Mouse (Mus musculus) embryonic facial prominence, embryonic 13.5 days (tissue): ENCODE measurements at regions not wholly inside any gene's neighbourhood (a gene's known extent, or its start where the extent isn't known, plus 50 kb on each side); places are given as distances from the start of the nearest gene placed in this dataset.
"Not testable (repeated sequence)": the region's sequence is repeated elsewhere in the genome, so short reads cannot be mapped to it uniquely, and the experiment has no call there.

Experiments
- ATAC-seq: fragments of 200-750 bp; cut with Nextera tagmentation; 2 replicates; pipeline ENCODE4 v1.8.0; 2017; ENCODE audit warnings: low read depth; ENCODE audit not compliant: insufficient number of reproducible peaks, insufficient read depth, low FRiP score, low TSS enrichment
- H3K27ac ChIP-seq: fragments of 300-500 bp; sonication (generic); 2 replicates; pipeline ENCODE4 v1.5.1; 2015; ENCODE audit warnings: moderate library complexity, mild to moderate bottlenecking, inconsistent platforms
- H3K27me3 ChIP-seq: fragments of 300-500 bp; sonication (generic); 2 replicates; pipeline ENCODE4 v1.6.1; 2015; ENCODE audit warnings: mild to moderate bottlenecking, inconsistent platforms
- H3K36me3 ChIP-seq: fragments of 300-500 bp; sonication (generic); 2 replicates; pipeline ENCODE4 v1.6.1; 2015; ENCODE audit warnings: mild to moderate bottlenecking, inconsistent platforms
- H3K4me1 ChIP-seq: fragments of 300-500 bp; sonication (generic); 2 replicates; pipeline ENCODE4 v1.6.1; 2015; ENCODE audit warnings: inconsistent platforms
- H3K4me2 ChIP-seq: fragments of 300-500 bp; sonication (generic); 2 replicates; pipeline ENCODE4 v1.6.1; 2015; ENCODE audit warnings: moderate library complexity, mild to moderate bottlenecking, inconsistent platforms
- H3K4me3 ChIP-seq: fragments of 300-500 bp; sonication (generic); 2 replicates; pipeline ENCODE4 v1.5.1; 2015; ENCODE audit warnings: mild to moderate bottlenecking, inconsistent platforms
- H3K9ac ChIP-seq: fragments of 300-500 bp; sonication (generic); 2 replicates; pipeline ENCODE4 v1.6.1; 2015; ENCODE audit warnings: mild to moderate bottlenecking, inconsistent platforms
- H3K9me3 ChIP-seq: fragments of 300-500 bp; sonication (generic); 2 replicates; pipeline ENCODE4 v1.6.1; 2016; ENCODE audit warnings: inconsistent platforms
- WGBS: fragments of 180-500 bp; shearing (Covaris S2); methylation state at CpG from one replicate; pipeline ENCODE4 v1.1.7; 2015; ENCODE audit warnings: mixed read lengths; 5-methylcytosine and 5-hydroxymethylcytosine counted together

DNA sequence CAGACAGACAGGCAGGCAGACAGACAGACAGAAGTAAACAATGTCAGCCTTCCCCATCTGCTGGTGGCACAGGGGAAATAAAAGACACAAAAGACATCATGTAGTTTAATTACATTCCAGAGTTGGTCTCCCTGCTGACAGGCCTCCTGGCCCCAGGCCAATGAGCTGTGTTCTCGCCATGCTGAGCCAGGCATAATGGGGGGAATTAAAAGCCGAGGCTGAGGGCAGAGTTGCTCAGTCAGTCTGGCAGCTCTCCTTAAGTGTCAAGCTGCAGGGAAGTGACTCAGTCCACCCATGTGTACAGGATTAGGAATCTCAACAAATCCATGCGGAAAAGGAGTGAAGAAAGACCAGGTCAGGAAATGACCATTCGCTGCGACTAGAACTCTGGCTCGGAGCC lies 214.5 kb upstream of the Castor2 start:
- Histone ChIP-seq H3K4me3 (no peak overlapping the region), H3K27me3 (no peaks in the 10 kb centered on the region), H3K36me3 (no peaks in the 10 kb centered on the region), H3K27ac (peak overlapping the region; percentile 77), H3K4me1 (peaks cover 14% of the 10 kb centered on the region), H3K9me3 (no peaks in the 10 kb centered on the region), H3K9ac (no peak overlapping the region), H3K4me2 (peak overlapping the region; percentile 24)
- peak; percentile 62; the same call in 1 of the 2 replicates for ATAC-seq
- 18% methylated on average over 6 of the region's 6 CpGs for WGBS

DNA sequence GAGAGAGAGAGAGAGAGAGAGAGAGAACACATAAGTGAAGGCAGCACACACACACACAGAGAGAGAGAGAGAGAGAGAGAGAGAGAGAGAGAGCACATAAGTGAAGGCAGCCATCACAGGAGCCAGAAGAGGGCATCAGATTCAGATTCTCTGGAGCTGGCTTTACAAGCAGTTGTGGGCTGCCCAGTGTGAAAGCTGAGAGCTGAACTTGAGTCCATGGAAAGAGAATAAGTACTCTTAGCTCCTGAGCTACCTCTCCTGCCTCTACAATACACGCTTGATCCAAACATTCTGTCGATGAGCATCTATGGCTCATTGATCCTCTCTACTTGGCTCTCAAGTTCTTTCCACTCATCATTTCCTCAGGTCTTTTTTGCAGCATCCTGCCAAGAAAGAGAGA lies 214.9 kb upstream of the Castor2 start:
- no peak for ATAC-seq
- H3K27me3 ChIP-seq: no peaks in the 10 kb centered on the region
- H3K36me3 ChIP-seq: no peaks in the 10 kb centered on the region
- 31% methylated on average over 2 of the region's 2 CpGs for WGBS
- H3K27ac ChIP-seq: peak overlapping the region; percentile 77
- no peaks in the 10 kb centered on the region for H3K9me3 ChIP-seq
- H3K4me1 ChIP-seq: peaks cover 14% of the 10 kb centered on the region
- H3K4me3 ChIP-seq: no peak overlapping the region
- H3K9ac ChIP-seq: no peak overlapping the region
- H3K4me2 ChIP-seq: peak overlapping the region; percentile 24

DNA sequence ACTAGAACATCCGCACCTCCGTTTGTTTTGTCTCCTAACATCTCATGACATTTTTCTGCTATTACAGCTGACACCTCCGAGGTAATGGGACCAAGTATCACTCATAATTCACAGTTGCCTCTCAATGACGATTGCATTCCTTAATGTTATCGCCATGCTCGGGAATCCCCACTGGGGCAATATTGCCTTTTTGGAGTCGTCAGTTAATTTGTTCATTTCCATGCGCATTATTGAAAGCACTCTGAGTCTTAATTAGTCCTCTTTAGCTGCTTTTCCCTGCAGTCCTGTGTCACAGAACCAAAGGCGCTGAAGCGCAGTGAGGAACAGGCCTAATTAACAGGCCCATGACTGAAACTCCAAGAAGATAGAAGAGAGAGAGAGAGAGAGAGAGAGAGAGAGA lies 255.0 kb upstream of the Castor2 start:
- Histone ChIP-seq H3K4me2 (no peak overlapping the region), H3K27ac (no peak overlapping the region), H3K9ac (no peak overlapping the region), H3K4me1 (no peaks in the 10 kb centered on the region), H3K4me3 (no peak overlapping the region), H3K36me3 (no peaks in the 10 kb centered on the region), H3K27me3 (peaks cover 12% of the 10 kb centered on the region; the same call in 1 of the 2 replicates), H3K9me3 (no peaks in the 10 kb centered on the region)
- 70% methylated on average over 10 of the region's 10 CpGs for WGBS
- no peak for ATAC-seq

DNA sequence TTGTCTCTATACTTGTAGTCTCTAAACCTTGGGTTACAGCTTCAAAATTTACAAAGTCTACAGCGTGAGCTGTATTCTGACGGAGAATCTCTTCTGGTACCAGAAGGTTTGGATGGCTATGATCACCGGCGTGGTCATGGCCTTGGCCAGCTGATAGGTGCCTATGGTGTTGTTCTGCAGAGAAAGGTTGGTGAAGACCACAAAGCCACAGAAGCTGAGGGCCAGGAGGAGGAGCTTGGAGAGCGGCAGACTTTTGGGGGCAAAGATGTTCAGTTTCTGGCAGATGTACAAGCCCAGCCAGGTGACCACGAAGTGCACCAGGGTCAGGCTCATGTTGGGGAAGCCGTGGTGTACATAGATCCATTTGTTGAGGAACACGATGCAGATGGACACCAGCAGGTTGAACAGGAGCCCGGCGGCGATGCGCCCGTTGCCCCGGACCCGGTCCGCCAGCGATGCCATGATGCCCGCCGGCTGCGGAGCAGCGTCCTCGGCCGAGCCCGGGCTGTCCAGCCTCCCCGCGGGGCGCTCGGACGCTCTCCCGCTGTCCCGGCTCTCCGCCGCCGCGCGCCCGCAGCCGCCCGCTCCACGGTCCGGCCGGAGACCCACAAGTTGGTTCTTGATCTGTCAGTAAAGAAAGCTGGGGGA lies 257.3 kb upstream of the Castor2 start:
- not testable (repeated sequence) for H3K9me3 ChIP-seq, H3K4me3 ChIP-seq, H3K27ac ChIP-seq, H3K9ac ChIP-seq, H3K36me3 ChIP-seq, ATAC-seq, H3K4me1 ChIP-seq
- Histone ChIP-seq H3K27me3 (peaks cover 12% of the 10 kb centered on the region; the same call in 1 of the 2 replicates), H3K4me2 (peak overlapping the region; percentile 32; the same call in 1 of the 2 replicates)
- 69% methylated on average over 22 of the region's 42 CpGs for WGBS

DNA sequence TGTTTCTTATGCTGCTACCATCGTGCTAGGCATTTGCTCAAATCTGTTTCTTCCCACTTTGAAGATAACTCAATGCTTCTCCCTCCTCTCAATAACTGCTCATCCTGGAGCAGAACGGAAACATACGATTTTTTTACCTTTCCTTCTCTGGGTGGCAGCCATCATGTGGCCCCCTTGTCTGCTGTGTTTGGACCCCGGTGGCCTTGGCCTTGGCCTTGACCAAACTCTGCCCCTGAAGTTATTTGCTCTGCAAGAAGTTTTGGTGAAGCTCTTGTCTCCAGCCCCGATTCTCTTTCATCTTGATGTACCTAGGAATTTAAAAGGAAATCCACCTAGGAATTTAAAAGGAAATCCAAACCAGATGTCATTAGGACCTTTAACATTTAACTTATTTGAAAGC lies 261.2 kb upstream of the Castor2 start:
- no peak overlapping the region for H3K4me3 ChIP-seq
- no peak for ATAC-seq
- H3K27me3 ChIP-seq: peaks cover 9% of the 10 kb centered on the region; the same call in 1 of the 2 replicates
- 31% methylated on average over 5 of the region's 5 CpGs for WGBS
- peaks cover 4% of the 10 kb centered on the region; the same call in 1 of the 2 replicates for H3K4me1 ChIP-seq
- H3K4me2 ChIP-seq: no peak overlapping the region
- H3K36me3 ChIP-seq: no peaks in the 10 kb centered on the region
- H3K27ac ChIP-seq: no peak overlapping the region
- no peak overlapping the region for H3K9ac ChIP-seq
- H3K9me3 ChIP-seq: no peaks in the 10 kb centered on the region

DNA sequence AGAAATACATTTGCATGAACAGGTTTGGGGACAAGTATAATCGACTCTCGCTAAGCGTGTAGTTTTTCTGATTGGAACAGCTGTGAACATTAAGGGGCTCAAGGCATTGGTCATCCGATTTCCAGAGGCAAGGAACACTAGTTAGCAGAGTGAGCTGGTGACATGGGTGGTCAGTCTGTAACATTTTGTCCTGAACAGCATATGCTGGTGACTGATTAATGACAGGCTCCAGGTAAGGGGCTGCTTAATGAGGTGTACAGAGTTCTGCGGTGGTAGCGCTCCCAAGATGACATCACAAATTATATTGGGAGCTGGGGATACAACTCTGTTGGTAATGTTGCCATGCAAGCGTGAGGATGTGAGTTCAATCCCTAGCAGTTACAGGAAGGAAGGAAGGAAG lies 266.3 kb upstream of the Castor2 start:
- Histone ChIP-seq H3K9me3 (no peaks in the 10 kb centered on the region), H3K9ac (no peak overlapping the region), H3K27me3 (no peaks in the 10 kb centered on the region), H3K36me3 (no peaks in the 10 kb centered on the region), H3K4me3 (no peak overlapping the region), H3K4me1 (0 out of 2 replicates have a peak, but pooled peaks cover 4% of the 10 kb centered on the region), H3K4me2 (no peak overlapping the region), H3K27ac (no peak overlapping the region)
- 85% methylated on average over 7 of the region's 7 CpGs for WGBS
- ATAC-seq: no peak

DNA sequence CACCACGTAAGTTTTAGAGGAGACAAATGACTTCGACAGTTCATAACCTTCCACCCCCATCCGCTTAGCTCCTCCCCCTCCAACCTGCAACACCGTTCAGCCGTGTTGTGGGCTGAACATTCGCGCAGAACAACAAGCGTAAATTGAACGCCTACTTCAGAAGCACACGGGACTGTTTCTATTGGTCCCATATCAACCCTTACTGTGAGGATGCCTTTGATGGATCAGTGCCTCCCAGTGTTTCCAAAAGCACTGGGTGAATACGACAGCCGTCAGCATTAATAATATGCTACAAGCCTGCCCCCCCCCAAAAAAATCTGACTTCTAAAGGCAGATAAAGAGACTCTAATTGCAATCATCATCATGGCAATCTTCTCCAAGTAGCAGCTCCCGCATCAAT lies 271.3 kb upstream of the Castor2 start:
- no peaks in the 10 kb centered on the region for H3K36me3 ChIP-seq
- H3K9ac ChIP-seq: no peak overlapping the region
- no peak overlapping the region for H3K27ac ChIP-seq
- 90% methylated on average over 13 of the region's 13 CpGs for WGBS
- no peak overlapping the region for H3K4me3 ChIP-seq
- no peaks in the 10 kb centered on the region for H3K27me3 ChIP-seq
- no peak for ATAC-seq
- no peak overlapping the region for H3K4me2 ChIP-seq
- no peaks in the 10 kb centered on the region for H3K9me3 ChIP-seq
- H3K4me1 ChIP-seq: no peaks in the 10 kb centered on the region

DNA sequence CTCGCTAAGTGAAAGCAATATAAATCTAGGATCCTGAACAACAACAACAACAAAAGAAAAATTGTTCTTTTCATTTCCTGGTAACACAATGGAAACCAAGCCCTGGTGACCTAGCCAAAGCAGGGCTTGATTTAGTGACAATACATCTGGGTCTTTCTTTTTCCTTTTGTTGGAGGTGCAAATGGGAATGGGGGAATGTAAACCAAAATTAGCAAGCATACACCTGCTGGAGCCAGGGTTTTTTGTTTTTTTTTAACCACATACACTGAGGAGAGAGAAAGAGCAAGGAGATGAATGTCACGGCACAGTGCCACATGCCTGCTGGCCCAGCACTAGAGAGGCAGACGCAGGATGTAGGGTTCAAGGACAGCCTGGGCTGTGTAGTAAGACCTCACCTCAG lies 275.6 kb upstream of the Castor2 start:
- WGBS: 86% methylated on average over 3 of the region's 3 CpGs
- Histone ChIP-seq H3K27me3 (no peaks in the 10 kb centered on the region), H3K9me3 (no peaks in the 10 kb centered on the region), H3K36me3 (no peaks in the 10 kb centered on the region), H3K9ac (no peak overlapping the region), H3K4me2 (no peak overlapping the region), H3K4me3 (no peak overlapping the region), H3K27ac (no peak overlapping the region), H3K4me1 (peaks cover 10% of the 10 kb centered on the region)
- ATAC-seq: no peak

DNA sequence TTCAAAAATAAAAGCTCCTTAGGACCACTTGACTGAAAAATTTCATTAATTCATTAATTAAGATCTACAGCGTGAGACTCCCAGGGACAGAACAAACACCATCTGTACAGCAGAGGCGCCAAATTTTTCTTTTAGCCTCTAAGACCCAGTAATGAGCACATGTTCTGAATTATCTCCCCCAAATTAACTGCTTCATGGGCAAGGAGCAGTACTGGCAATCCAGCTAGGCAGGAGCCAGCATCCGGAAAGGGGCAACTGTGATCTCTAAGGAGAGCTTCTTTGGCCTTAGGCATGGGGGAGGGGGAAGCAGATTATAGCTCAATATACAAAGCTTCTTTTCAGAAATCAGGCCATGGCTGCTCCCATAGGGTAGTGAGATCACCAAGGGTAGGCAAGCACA lies 278.2 kb upstream of the Castor2 start:
- no peak overlapping the region for H3K4me3 ChIP-seq
- no peaks in the 10 kb centered on the region for H3K27me3 ChIP-seq
- H3K36me3 ChIP-seq: no peaks in the 10 kb centered on the region
- ATAC-seq: no peak
- peaks cover 10% of the 10 kb centered on the region for H3K4me1 ChIP-seq
- no peak overlapping the region for H3K27ac ChIP-seq
- WGBS: 16% methylated on average over 3 of the region's 3 CpGs
- no peak overlapping the region for H3K9ac ChIP-seq
- H3K4me2 ChIP-seq: no peak overlapping the region
- no peaks in the 10 kb centered on the region for H3K9me3 ChIP-seq

DNA sequence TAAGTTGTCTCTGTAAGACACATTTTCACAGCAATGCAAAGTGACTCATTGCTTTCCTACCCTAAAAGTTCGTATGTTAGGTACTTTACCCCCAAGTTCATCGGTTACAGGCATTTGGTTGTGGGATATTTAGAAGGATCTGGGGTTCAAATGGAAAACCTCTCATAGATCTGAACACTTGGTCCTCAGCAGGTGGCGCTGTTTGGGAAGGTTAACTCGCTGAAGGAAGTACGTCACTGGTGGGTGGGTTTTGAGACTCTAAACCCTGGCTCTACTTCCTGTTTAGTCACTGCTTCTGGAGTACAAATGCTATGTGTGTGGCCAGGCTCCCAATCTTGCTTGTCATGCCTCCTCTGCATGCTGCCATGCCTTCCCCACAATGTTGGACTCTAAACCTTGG lies 284.0 kb upstream of the Castor2 start:
- Histone ChIP-seq H3K27me3 (0 out of 2 replicates have a peak, but pooled peaks cover 3% of the 10 kb centered on the region), H3K4me2 (no peak overlapping the region), H3K9me3 (no peaks in the 10 kb centered on the region), H3K9ac (no peak overlapping the region), H3K36me3 (no peaks in the 10 kb centered on the region), H3K27ac (no peak overlapping the region), H3K4me1 (peaks cover 7% of the 10 kb centered on the region; the same call in 1 of the 2 replicates), H3K4me3 (no peak overlapping the region)
- no peak for ATAC-seq
- 82% methylated on average over 5 of the region's 5 CpGs for WGBS

DNA sequence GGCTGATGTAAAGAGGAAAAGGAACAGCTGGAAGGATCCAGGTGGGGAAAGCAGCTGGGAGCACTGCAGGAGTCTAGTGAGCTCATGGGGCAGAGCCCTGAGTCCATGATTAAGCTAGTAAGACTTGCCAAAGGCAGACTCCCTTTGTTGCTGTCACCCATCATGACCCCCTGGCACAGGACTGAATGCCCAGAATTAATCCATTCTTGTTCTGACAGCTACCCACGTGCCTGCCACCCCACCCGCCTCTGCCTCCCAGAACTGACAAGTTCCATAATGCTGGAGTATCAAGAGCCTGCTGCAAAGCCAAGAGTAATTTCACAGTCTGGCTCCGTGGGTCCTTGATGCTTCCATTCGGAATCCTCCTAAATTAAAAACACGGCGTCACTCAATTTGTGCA lies 285.1 kb upstream of the Castor2 start:
- Histone ChIP-seq H3K9me3 (no peaks in the 10 kb centered on the region), H3K9ac (no peak overlapping the region), H3K27me3 (0 out of 2 replicates have a peak, but pooled peaks cover 3% of the 10 kb centered on the region), H3K4me2 (no peak overlapping the region), H3K27ac (no peak overlapping the region), H3K4me1 (peaks cover 7% of the 10 kb centered on the region; the same call in 1 of the 2 replicates), H3K36me3 (no peaks in the 10 kb centered on the region), H3K4me3 (no peak overlapping the region)
- 30% methylated on average over 6 of the region's 6 CpGs for WGBS
- ATAC-seq: no peak

DNA sequence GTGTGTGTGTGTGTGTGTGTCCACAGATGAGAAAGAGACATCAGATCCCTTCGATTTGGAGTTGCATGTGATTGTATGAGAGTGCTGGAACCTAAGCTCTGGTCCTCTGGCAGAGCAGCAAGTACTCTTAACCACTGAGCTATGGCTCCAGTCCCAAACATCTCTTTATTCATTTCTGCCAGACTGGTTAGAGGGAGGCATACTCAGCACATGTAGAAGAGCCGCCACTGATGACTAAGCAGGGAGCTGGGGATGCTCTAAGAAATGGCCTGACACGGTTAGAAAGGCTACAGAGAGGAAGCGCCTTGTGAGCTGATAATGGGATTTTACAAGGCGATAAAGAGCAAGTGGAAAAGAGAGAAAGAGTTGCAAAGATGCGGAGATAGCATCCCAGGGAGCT lies 287.3 kb upstream of the Castor2 start:
- Histone ChIP-seq H3K4me3 (no peak overlapping the region), H3K27ac (no peak overlapping the region), H3K4me2 (no peak overlapping the region), H3K9me3 (no peaks in the 10 kb centered on the region), H3K27me3 (0 out of 2 replicates have a peak, but pooled peaks cover 3% of the 10 kb centered on the region), H3K4me1 (peaks cover 7% of the 10 kb centered on the region; the same call in 1 of the 2 replicates), H3K9ac (no peak overlapping the region), H3K36me3 (no peaks in the 10 kb centered on the region)
- ATAC-seq: no peak
- 76% methylated on average over 6 of the region's 6 CpGs for WGBS
